Mouse (Mus musculus) adrenal gland (tissue): ENCODE data around the gene Entpd7.

ENCODE experiments used
- intact Hi-C: fragments of 180-260 bp; cut with DNase I; formaldehyde crosslinking; loops from one replicate; pipeline ENCODE4 v1.15.1; 2025

Entpd7 gene

GRCm38 (mm10) chr19:43762410-43762809 lies 72.9 kb downstream of the Entpd7 start:
- intact Hi-C loops: loop anchor here (5.0 kb wide), 1 partner anchor 195 kb away; no protein-coding TSS in a partner anchor

- intact Hi-C loops: no loop called here
Measured at GRCm38 (mm10) chr19:43766451-43766850, 77.0 kb downstream of the Entpd7 start.

DNA sequence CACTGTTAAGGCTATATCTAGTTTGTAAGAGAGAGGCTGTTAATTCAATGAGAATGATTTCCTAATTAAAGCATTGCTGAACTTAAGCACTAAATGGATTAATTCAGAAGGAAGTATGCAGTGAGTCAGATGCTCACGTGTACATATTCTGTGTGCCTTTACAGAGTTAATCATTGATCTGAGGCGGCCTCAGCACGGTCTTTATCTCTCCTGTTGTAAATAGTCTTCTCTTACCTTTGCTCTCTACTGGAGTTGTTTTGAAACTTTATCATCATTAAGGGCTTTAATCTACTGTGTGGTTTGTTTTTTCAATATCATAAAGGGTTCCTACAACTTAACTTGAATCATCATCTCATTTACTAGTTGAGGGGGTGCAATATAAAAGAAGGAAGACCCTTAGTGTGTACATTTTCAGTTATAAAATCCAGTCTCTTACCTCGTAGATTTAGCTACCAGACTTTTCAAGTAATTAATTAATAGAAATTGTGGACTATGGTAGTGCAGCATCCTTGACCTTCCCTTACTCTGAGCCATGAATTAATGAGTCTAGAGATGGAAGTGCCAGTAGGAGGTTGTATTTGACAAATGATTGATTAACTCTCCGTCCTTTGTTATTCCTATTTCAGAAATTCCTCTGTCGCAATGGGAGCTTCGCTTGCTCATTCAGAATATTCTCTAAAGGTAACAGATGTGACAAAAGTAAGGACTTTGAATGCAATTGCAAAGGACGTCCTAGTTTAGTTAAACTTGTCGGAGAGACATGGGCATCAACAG lies 78.3 kb downstream of the Entpd7 start:
- intact Hi-C loops: no loop called here

GRCm38 (mm10) chr19:43769366-43769960 lies 80.0 kb downstream of the Entpd7 start:
- intact Hi-C loops: no loop called here

GRCm38 (mm10) chr19:43770584-43770983 lies 81.1 kb downstream of the Entpd7 start:
- intact Hi-C loops: no loop called here

- intact Hi-C loops: no loop called here
Measured at GRCm38 (mm10) chr19:43771499-43771969, 82.1 kb downstream of the Entpd7 start.

DNA sequence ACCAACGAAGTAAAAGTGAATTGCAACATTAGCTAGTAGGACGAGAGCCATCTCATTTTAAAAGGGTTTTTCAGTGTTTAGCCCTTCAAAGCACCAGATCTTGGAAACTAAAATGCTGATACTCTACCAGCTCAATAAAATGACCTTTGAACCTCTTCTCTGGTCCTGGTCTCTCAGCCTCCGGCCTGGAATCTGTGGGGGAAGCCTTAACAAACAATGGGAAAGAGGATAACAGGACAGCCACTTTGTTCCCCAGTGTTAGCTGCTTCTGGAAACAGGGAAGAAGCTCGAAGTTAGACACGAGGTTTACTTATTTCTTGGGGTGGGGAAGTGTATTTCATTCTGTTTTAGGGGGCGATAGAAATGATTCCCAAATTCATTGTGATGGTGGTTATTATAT lies 82.8 kb downstream of the Entpd7 start:
- intact Hi-C loops: no loop called here

- intact Hi-C loops: no loop called here
Measured at GRCm38 (mm10) chr19:43775433-43775832, 86.0 kb downstream of the Entpd7 start.

GRCm38 (mm10) chr19:43776561-43776960 lies 87.1 kb downstream of the Entpd7 start:
- intact Hi-C loops: no loop called here

DNA sequence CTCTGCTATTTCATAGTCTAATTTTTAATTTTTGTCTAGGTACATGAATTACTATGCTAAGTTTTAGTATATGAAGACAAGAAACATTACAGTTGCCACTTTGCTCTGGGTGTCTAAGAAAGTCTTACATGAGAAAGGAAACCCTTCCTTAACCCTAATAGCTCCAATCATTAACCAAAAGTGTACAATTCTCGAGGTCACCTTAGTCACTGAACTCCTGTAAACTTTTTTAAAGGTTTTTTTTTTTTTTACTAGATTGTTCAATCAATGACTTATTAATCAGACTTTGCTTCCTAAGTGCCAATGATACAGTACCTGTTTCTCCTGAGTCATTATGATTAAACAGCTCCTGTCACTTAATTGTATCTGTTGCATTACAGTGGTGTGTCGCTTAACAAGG lies 87.8 kb downstream of the Entpd7 start:
- intact Hi-C loops: no loop called here

DNA sequence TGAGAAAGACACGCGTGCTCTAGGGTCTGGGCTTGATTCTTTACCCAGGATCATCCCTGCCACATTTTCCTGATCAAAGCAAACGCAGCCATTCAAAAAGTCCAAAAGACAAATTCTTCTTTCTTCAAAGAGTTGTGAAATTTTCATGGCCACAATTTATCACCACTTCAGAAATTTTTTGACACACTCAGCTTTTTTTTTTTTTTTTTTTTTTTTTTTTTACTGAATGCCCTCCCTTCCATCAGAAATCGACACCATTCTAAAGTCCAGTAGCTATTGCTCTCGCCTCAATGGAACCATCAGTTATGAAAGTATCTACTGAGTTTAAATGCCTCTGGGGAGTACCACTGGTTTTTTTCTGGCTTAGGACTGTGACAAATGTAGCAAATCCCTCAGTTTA lies 90.9 kb downstream of the Entpd7 start:
- intact Hi-C loops: no loop called here

DNA sequence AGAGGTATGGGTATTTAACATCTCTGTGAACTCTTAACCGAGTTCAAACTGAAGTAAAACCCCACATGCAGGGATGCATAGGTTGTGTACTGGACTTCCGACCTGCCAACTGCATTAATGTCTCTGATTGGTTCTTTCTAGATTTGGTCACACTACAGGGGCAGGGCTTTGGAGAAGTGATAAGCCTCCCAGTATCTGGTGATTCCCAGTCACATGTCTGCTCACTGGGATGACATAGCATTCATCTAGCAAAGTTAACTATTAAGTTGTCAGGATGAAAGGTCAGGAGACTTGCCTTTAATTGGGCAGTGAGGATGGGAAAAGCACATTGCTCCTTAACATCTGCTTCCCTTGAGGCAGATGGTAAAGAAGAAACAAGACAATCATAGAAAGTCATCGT lies 92.5 kb downstream of the Entpd7 start, which contains the start of gene Abcc2:
Gene Abcc2, plus strand, starts transcription at position 213 of the 400 bp plus-strand sequence.
- intact Hi-C loops: no loop called here
